ENCODE assay signal across 20 mouse cellular contexts in the genomic region with DNA sequence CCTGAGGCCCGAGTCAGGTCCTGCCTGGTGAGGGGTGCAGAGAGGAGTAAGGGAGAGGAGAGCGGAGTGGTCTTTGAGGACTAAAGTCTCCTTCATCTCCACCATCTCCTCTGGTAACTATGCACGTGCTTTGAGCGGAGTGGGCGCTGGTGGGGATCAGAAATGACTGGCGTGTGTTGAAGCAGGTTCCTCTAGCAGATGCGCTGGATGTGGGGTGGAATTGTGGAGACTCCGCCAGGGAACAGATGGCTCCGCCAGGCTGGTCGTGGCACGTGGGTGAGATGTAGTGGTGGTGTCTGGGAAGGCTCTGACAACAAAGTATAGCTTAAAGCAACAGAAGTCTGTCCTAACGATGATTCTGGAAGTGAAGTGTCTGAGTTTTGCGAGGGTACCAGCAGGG.
DNase-seq lines count a peak whose midpoint lies in the region; ATAC-seq lines count a peak whose summit lies in the region.
"Had no signal": no experiment of that assay in that cellular context is flagged by ENCODE, and none has a peak within 500 bp of the region (broad histone marks: within the 10 kb centered on the region; RNA-seq: fewer than 3 reads in every experiment).

No protein-coding gene starts in this region.

- H3K9ac ChIP-seq in forebrain, embryonic 14.5 days (ENCODE audit: low read length), result no peak overlapping the region
- H3K9ac ChIP-seq in forebrain, embryonic 13.5 days, result no peak overlapping the region
- H3K9ac ChIP-seq: intestine, embryonic 15.5 days; midbrain, embryonic 15.5 days; neural tube, embryonic 12.5 days had no signal

- H3K9me3 ChIP-seq in forebrain, embryonic 14.5 days (replicated peaks; ENCODE audit: control insufficient read depth, low read length), result no peaks in the 10 kb centered on the region
- no peaks in the 10 kb centered on the region for H3K9me3 ChIP-seq in forebrain, embryonic 13.5 days (replicated peaks)
- H3K9me3 ChIP-seq: heart, embryonic 10.5 days; hindbrain, embryonic 10.5 days; intestine, embryonic 15.5 days; midbrain, embryonic 15.5 days; neural tube, embryonic 12.5 days had no signal

- DNase-seq in forebrain, embryonic 14.5 days (ENCODE audit: low spot score), result peak; percentile 61
- peak; percentile 86 for DNase-seq in layer of hippocampus, adult 11-12 months (ENCODE audit: low spot score)
- peak; percentile 81 to 88 for DNase-seq in left cerebral cortex, adult 18-20 months (ENCODE audit: low spot score in 2 of 2)
- peak; percentile 74 for DNase-seq in right cerebral cortex, postnatal 14 days
- no peak for DNase-seq in T-cell, adult 2 months (ENCODE audit: low spot score)
- DNase-seq in retina, postnatal 1 day, result no peak
- DNase-seq in spleen, adult 18-20 months, result no peak
- DNase-seq: adrenal gland, postnatal 25 days; B cell, adult 2 months; cerebellum, adult 8-10 months; kidney, postnatal 14 days; lung, postnatal 10 days; thymus, postnatal 25 days had no signal

- H3K4me3 ChIP-seq in forebrain, embryonic 14.5 days (ENCODE audit: low read depth, low read length), result no peak overlapping the region
- H3K4me3 ChIP-seq in forebrain, embryonic 13.5 days, result no peak overlapping the region
- H3K4me3 ChIP-seq: heart, embryonic 10.5 days; hindbrain, embryonic 10.5 days; intestine, embryonic 15.5 days; midbrain, embryonic 15.5 days; neural tube, embryonic 12.5 days had no signal

- ATAC-seq in forebrain, embryonic 14.5 days, result peak; percentile 40; the same call in 1 of the 2 replicates
- ATAC-seq in forebrain, embryonic 13.5 days, result no peak
- ATAC-seq: intestine, embryonic 15.5 days; midbrain, embryonic 15.5 days had no signal

- no peaks in the 10 kb centered on the region for H3K36me3 ChIP-seq in forebrain, embryonic 14.5 days (ENCODE audit: control insufficient read depth, insufficient read depth, low read length)
- peaks cover 5% of the 10 kb centered on the region; the same call in 1 of the 2 replicates for H3K36me3 ChIP-seq in forebrain, embryonic 13.5 days (ENCODE audit: poor library complexity, severe bottlenecking)
- H3K36me3 ChIP-seq: intestine, embryonic 15.5 days; midbrain, embryonic 15.5 days; neural tube, embryonic 12.5 days had no signal

- H3K4me1 ChIP-seq in forebrain, embryonic 14.5 days (ENCODE audit: control insufficient read depth, insufficient read depth, low read length), result peaks cover 6% of the 10 kb centered on the region; the same call in 1 of the 2 replicates
- peaks cover 19% of the 10 kb centered on the region for H3K4me1 ChIP-seq in forebrain, embryonic 13.5 days

- H3K4me2 ChIP-seq in forebrain, embryonic 14.5 days (ENCODE audit: low read length), result no peak overlapping the region
- H3K4me2 ChIP-seq in forebrain, embryonic 13.5 days, result no peak overlapping the region
- H3K4me2 ChIP-seq: intestine, embryonic 15.5 days; liver, embryonic 11.5 days; midbrain, embryonic 15.5 days; neural tube, embryonic 12.5 days had no signal

- 76% methylated on average over 13 of the region's 13 CpGs for WGBS in forebrain, embryonic 14.5 days
- 83% methylated on average over 13 of the region's 13 CpGs for WGBS in forebrain, embryonic 13.5 days

- H3K27ac ChIP-seq in forebrain, embryonic 14.5 days (ENCODE audit: low read depth, low read length), result no peak overlapping the region
- H3K27ac ChIP-seq in forebrain, embryonic 13.5 days, result no peak overlapping the region
- H3K27ac ChIP-seq: heart, embryonic 10.5 days; hindbrain, embryonic 10.5 days; intestine, embryonic 15.5 days; midbrain, embryonic 15.5 days; neural tube, embryonic 12.5 days had no signal

- no peaks in the 10 kb centered on the region for H3K27me3 ChIP-seq in forebrain, embryonic 14.5 days (replicated peaks; ENCODE audit: control insufficient read depth, insufficient read depth, low read length)
- H3K27me3 ChIP-seq in forebrain, embryonic 13.5 days, result no peaks in the 10 kb centered on the region
- H3K27me3 ChIP-seq: intestine, embryonic 15.5 days; midbrain, embryonic 15.5 days; neural tube, embryonic 12.5 days had no signal

Comparison
In these comparisons a context has a peak if more than half of its experiments do, and no peak if none do; other contexts are left out.
1. DNase-seq: peak in forebrain, embryonic 14.5 days (single experiment), layer of hippocampus, adult 11-12 months (single experiment), left cerebral cortex, adult 18-20 months (2 of 2) and right cerebral cortex, postnatal 14 days (single experiment); none in T-cell, adult 2 months (single experiment), retina, postnatal 1 day (single experiment) and spleen, adult 18-20 months (0 of 2).